Mouse (Mus musculus) retina, postnatal 1 day (tissue): Measurements from ENCODE around the gene Slc51a.
"Not testable (repeated sequence)": the region's sequence is repeated elsewhere in the genome, so short reads cannot be mapped to it uniquely, and the experiment has no call there.

Experiments used
- DNase-seq: peaks from one replicate; pipeline ENCODE4 v3.0.0-alpha.2; 2012

Gene Slc51a

GRCm38 (mm10) chr16:32509066-32509942 lies 21.6 kb upstream of the Slc51a start:
- DNase-seq = no peak

- no peak for DNase-seq
Measured at GRCm38 (mm10) chr16:32508506-32509065, 20.9 kb upstream of the Slc51a start.

GRCm38 (mm10) chr16:32508035-32508434 lies 20.4 kb upstream of the Slc51a start:
- DNase-seq = no peak

GRCm38 (mm10) chr16:32507407-32507806 lies 19.7 kb upstream of the Slc51a start:
- DNase-seq = peak; percentile 58

GRCm38 (mm10) chr16:32506868-32507267 lies 19.2 kb upstream of the Slc51a start:
- DNase-seq = no peak

GRCm38 (mm10) chr16:32506298-32506697 lies 18.6 kb upstream of the Slc51a start:
- no peak for DNase-seq

GRCm38 (mm10) chr16:32503633-32504032 lies 16.0 kb upstream of the Slc51a start:
- no peak for DNase-seq

- no peak for DNase-seq
Measured at GRCm38 (mm10) chr16:32502621-32503335, 15.1 kb upstream of the Slc51a start.

GRCm38 (mm10) chr16:32501459-32501858 lies 13.8 kb upstream of the Slc51a start:
- no peak for DNase-seq

GRCm38 (mm10) chr16:32499430-32500037 lies 11.9 kb upstream of the Slc51a start:
- DNase-seq = peak; percentile 91

GRCm38 (mm10) chr16:32498996-32499395 lies 11.3 kb upstream of the Slc51a start:
- no peak for DNase-seq

- no peak for DNase-seq
Measured at GRCm38 (mm10) chr16:32495965-32496364, 8.3 kb upstream of the Slc51a start, which contains the start of gene Zdhhc19. Gene Zdhhc19 (plus strand): TSS chr16:32496265.

GRCm38 (mm10) chr16:32494371-32494770 lies 6.7 kb upstream of the Slc51a start:
- not testable (repeated sequence) for DNase-seq

GRCm38 (mm10) chr16:32488939-32489338 lies 1.3 kb upstream of the Slc51a start:
- DNase-seq = no peak

GRCm38 (mm10) chr16:32486046-32486445 lies 1.6 kb downstream of the Slc51a start:
- no peak for DNase-seq

GRCm38 (mm10) chr16:32485209-32485608 lies 2.5 kb downstream of the Slc51a start:
- no peak for DNase-seq

GRCm38 (mm10) chr16:32484431-32484871 lies 3.2 kb downstream of the Slc51a start:
- no peak for DNase-seq

GRCm38 (mm10) chr16:32479415-32479814 lies 8.3 kb downstream of the Slc51a start:
- DNase-seq = no peak

- no peak for DNase-seq
Measured at GRCm38 (mm10) chr16:32477315-32477714, 10.4 kb downstream of the Slc51a start.

GRCm38 (mm10) chr16:32472276-32473015 lies 15.2 kb downstream of the Slc51a start:
- DNase-seq = peak; percentile 53

GRCm38 (mm10) chr16:32469404-32470105 lies 18.1 kb downstream of the Slc51a start:
- no peak for DNase-seq

- no peak for DNase-seq
Measured at GRCm38 (mm10) chr16:32468488-32468887, 19.2 kb downstream of the Slc51a start.
